Mouse (Mus musculus) hindbrain, embryonic 13.5 days (tissue): ENCODE data around the gene Bend5. TPM values are rescaled to one million over a fixed set of nuclear protein-coding genes. Genes with fewer than 3 reads are reported as not detected.

Experiments used
- ATAC-seq: fragments of 200-750 bp; cut with Nextera tagmentation; 2 replicates; pipeline ENCODE4 v1.8.0; 2017; ENCODE audit warnings: moderate TSS enrichment; ENCODE audit not compliant: low FRiP score
- H3K27ac ChIP-seq: fragments of 300-500 bp; sonication (generic); 2 replicates; pipeline ENCODE4 v1.5.1; 2015; ENCODE audit warnings: inconsistent platforms, mild to moderate bottlenecking, moderate library complexity
- H3K27me3 ChIP-seq: fragments of 300-500 bp; sonication (generic); 2 replicates; pipeline ENCODE4 v1.6.1; 2015; ENCODE audit warnings: mild to moderate bottlenecking, inconsistent platforms
- H3K36me3 ChIP-seq: fragments of 300-500 bp; sonication (generic); 2 replicates; pipeline ENCODE4 v1.6.1; 2015; ENCODE audit warnings: mild to moderate bottlenecking, inconsistent platforms
- H3K4me1 ChIP-seq: fragments of 300-500 bp; sonication (generic); replicated peaks from 2 replicates; pipeline ENCODE4 v1.6.1; 2015; ENCODE audit warnings: inconsistent platforms
- H3K4me2 ChIP-seq: fragments of 300-500 bp; sonication (generic); 2 replicates; pipeline ENCODE4 v1.6.1; 2015; ENCODE audit warnings: inconsistent platforms, mild to moderate bottlenecking, moderate library complexity
- H3K4me3 ChIP-seq: fragments of 300-500 bp; sonication (generic); 2 replicates; pipeline ENCODE4 v1.5.1; 2015; ENCODE audit warnings: mild to moderate bottlenecking, inconsistent platforms
- H3K9ac ChIP-seq: fragments of 300-500 bp; sonication (generic); 2 replicates; pipeline ENCODE4 v1.6.1; 2015; ENCODE audit warnings: mild to moderate bottlenecking, inconsistent platforms
- H3K9me3 ChIP-seq: fragments of 300-500 bp; sonication (generic); 2 replicates; pipeline ENCODE4 v1.6.1; 2016; ENCODE audit warnings: inconsistent platforms
- WGBS: fragments of 180-500 bp; shearing (Covaris S2); methylation state at CpG from one replicate; pipeline ENCODE4 v1.1.7; 2015; 5-methylcytosine and 5-hydroxymethylcytosine counted together
- polyA plus RNA-seq: library from polyadenylated mRNA; unstranded; fragments of >200 nt; fragmentation: Nextera tagmentation; extraction: Ambion mirVana; gene quantifications from 2 replicates; pipeline ENCODE4 v1.2.1, GENCODE M21; 2015

The Bend5 gene
- polyA plus RNA-seq, 1 experiment from 2014 or later = 74.9 TPM

DNA sequence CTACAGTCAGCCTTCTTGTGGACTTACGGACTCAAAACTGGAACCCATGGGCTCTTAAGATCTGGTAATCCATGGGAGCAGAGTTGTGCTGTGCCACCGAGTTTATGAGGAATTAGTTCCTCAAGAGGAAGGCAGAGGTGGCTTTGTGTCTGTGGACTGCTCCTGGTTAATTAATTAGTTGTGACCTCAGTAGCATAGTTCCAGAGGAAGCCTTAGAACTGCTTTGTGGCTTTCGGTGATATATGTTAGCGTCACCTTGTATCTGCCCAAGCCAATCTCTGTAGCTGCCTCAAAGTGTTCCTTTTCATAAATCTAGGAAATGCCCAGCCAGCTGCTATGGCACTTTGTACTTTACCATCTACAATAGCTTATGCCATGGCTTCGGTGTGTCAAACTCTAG, 2.9 kb downstream of the Bend5 start:
- Histone ChIP-seq H3K9me3 (no peaks in the 10 kb centered on the region), H3K4me3 (no peak overlapping the region), H3K36me3 (peaks cover 21% of the 10 kb centered on the region), H3K27ac (no peak overlapping the region), H3K27me3 (no peaks in the 10 kb centered on the region), H3K4me1 (peaks cover 61% of the 10 kb centered on the region), H3K4me2 (peak overlapping the region; percentile 92; the same call in 1 of the 2 replicates), H3K9ac (no peak overlapping the region)
- no peak for ATAC-seq
- 92% methylated on average over 5 of the region's 5 CpGs for WGBS

DNA sequence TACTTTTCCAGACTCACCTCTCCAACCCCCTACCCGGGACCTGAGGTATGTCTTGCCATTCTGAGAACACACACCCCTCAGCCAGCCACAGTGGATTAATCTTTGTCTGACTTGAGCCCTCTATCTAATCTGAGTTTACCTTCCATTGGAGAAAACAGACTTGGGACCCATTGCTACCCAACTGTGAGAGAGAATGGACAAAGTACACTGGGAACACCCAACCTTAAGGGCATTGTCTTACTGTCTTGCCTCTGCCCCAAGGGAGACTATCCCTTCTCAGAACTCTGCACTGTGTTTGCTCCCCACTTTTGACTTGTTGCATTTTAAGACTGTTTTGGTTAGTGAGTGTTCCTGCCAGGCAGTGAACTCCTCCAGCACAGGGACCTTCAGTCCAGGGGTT, 4.7 kb downstream of the Bend5 start:
- H3K9ac ChIP-seq = no peak overlapping the region
- H3K27me3 ChIP-seq = no peaks in the 10 kb centered on the region
- H3K36me3 ChIP-seq = peaks cover 21% of the 10 kb centered on the region
- H3K4me3 ChIP-seq = no peak overlapping the region
- no peaks in the 10 kb centered on the region for H3K9me3 ChIP-seq
- H3K4me2 ChIP-seq = no peak overlapping the region
- ATAC-seq = no peak
- peaks cover 66% of the 10 kb centered on the region for H3K4me1 ChIP-seq
- WGBS = 74% methylated on average over 1 of the region's 1 CpGs
- no peak overlapping the region for H3K27ac ChIP-seq

DNA sequence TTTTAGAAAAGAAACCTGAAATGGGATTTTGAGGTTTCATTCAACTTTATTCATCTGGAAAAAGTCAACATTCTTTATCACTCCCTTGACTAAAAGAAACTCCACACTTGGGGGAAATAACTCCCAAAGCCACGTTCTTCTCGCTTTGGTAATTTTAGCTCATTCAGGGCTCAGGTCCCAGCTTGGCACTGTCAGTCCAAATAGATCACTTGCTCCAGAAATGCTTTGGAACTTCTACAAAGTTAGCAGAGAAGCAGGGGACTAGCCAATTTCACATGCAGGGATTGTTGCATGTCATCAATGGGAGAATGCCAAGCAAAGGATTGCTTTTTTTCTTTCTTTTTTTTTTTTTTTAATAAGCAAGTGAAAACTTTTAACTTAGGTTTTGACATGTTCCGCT, 5.2 kb downstream of the Bend5 start:
- H3K9ac ChIP-seq = no peak overlapping the region
- no peak overlapping the region for H3K4me3 ChIP-seq
- H3K36me3 ChIP-seq = peaks cover 24% of the 10 kb centered on the region
- H3K27ac ChIP-seq = no peak overlapping the region
- no peak overlapping the region for H3K4me2 ChIP-seq
- 82% methylated on average over 3 of the region's 3 CpGs for WGBS
- no peaks in the 10 kb centered on the region for H3K27me3 ChIP-seq
- H3K4me1 ChIP-seq = peaks cover 68% of the 10 kb centered on the region
- H3K9me3 ChIP-seq = no peaks in the 10 kb centered on the region
- ATAC-seq = no peak

- H3K36me3 ChIP-seq = peaks cover 29% of the 10 kb centered on the region
- H3K4me1 ChIP-seq = peaks cover 67% of the 10 kb centered on the region
- H3K27me3 ChIP-seq = no peaks in the 10 kb centered on the region
- no peaks in the 10 kb centered on the region for H3K9me3 ChIP-seq
- H3K9ac ChIP-seq = no peak overlapping the region
- H3K27ac ChIP-seq = no peak overlapping the region
- H3K4me2 ChIP-seq = no peak overlapping the region
- 89% methylated on average over 4 of the region's 4 CpGs for WGBS
- no peak for ATAC-seq
- no peak overlapping the region for H3K4me3 ChIP-seq
Observed at GRCm38 (mm10) chr4:111420955-111421354, 6.1 kb downstream of the Bend5 start.

DNA sequence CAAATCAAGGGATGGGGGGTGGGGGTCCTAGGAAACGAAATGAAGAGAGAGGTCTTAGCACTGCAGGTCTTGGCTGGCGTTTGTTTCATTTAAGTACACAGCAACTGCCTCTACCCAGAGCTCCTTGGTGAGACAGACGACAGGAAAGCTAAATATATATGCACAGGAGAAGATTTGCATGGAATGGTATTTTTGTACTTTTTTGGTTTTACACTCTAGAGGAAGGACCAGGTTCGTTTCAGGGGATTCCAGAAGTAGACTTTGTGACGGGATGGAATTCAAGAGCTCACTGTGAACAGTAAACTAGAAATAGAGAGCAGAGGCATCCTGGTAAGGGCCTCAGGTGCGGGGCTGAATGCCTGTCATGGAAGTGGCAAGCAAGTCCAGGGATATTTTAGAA, 7.0 kb downstream of the Bend5 start:
- no peak overlapping the region for H3K4me2 ChIP-seq
- WGBS = 86% methylated on average over 6 of the region's 6 CpGs
- H3K4me1 ChIP-seq = peaks cover 59% of the 10 kb centered on the region
- peaks cover 29% of the 10 kb centered on the region for H3K36me3 ChIP-seq
- no peak for ATAC-seq
- no peaks in the 10 kb centered on the region for H3K27me3 ChIP-seq
- H3K9me3 ChIP-seq = no peaks in the 10 kb centered on the region
- H3K9ac ChIP-seq = no peak overlapping the region
- no peak overlapping the region for H3K4me3 ChIP-seq
- no peak overlapping the region for H3K27ac ChIP-seq

DNA sequence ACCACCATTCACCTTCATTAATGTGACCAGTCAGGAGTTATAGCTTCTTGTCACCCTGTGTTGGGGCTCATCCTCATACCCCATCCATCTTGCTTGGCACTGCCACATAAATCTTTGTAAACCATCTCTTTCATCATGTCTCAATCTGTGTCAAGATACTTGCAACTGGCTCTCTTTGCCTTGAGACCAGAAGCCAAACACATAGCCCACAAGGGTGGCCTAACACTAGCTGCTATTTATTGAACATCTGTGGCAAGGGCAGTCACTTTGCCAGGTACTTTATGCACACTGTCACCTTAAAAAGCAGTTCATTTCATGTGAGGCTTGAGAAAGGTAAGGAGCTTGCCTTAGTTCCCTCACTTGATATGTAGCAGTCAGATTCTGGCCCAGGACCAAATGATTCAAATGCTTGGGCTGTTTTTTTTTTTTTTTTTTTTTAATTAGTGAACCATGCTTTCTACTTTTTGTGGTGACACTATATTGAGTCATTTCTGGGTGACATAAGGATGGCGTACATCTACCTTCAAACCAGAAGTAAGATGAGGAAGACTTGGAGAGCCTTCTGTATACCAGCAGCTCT, 9.7 kb downstream of the Bend5 start:
- 92% methylated on average over 1 of the region's 1 CpGs for WGBS
- no peaks in the 10 kb centered on the region for H3K9me3 ChIP-seq
- H3K27me3 ChIP-seq = no peaks in the 10 kb centered on the region
- no peak overlapping the region for H3K4me3 ChIP-seq
- H3K4me2 ChIP-seq = no peak overlapping the region
- H3K27ac ChIP-seq = no peak overlapping the region
- no peak overlapping the region for H3K9ac ChIP-seq
- ATAC-seq = no peak
- H3K4me1 ChIP-seq = peaks cover 52% of the 10 kb centered on the region
- peaks cover 15% of the 10 kb centered on the region for H3K36me3 ChIP-seq

DNA sequence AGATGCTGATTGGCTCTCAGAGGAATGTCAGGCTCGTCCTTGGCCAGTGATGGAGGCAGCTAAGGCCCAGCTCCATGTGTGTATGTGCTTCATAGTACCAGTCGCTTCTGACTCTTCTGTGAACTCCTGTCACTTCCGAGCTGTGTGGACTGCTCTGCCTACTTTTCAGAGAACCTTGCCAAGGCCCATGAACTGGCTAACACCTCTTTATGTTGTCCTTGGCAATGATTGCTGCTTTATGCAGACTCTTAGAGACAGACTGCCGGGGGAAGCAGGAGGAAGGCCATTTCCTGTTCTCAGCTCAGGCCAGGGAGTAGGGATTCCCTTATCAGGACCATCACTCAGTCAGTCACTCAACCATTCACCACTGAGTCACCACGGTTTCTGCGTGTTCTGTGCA, 10.4 kb downstream of the Bend5 start:
- Histone ChIP-seq H3K4me2 (no peak overlapping the region), H3K4me1 (peaks cover 45% of the 10 kb centered on the region), H3K27me3 (no peaks in the 10 kb centered on the region), H3K9ac (no peak overlapping the region), H3K36me3 (peaks cover 12% of the 10 kb centered on the region), H3K4me3 (no peak overlapping the region), H3K9me3 (no peaks in the 10 kb centered on the region), H3K27ac (no peak overlapping the region)
- ATAC-seq = no peak
- WGBS = 75% methylated on average over 6 of the region's 6 CpGs

GRCm38 (mm10) chr4:111431186-111431585, 16.4 kb downstream of the Bend5 start:
- peaks cover 23% of the 10 kb centered on the region for H3K4me1 ChIP-seq
- no peak overlapping the region for H3K27ac ChIP-seq
- no peak overlapping the region for H3K9ac ChIP-seq
- no peak overlapping the region for H3K4me2 ChIP-seq
- peaks cover 53% of the 10 kb centered on the region for H3K36me3 ChIP-seq
- no peak for ATAC-seq
- 86% methylated on average over 2 of the region's 2 CpGs for WGBS
- no peak overlapping the region for H3K4me3 ChIP-seq
- no peaks in the 10 kb centered on the region for H3K27me3 ChIP-seq
- no peaks in the 10 kb centered on the region for H3K9me3 ChIP-seq

- H3K4me2 ChIP-seq = no peak overlapping the region
- peaks cover 62% of the 10 kb centered on the region for H3K36me3 ChIP-seq
- no peak for ATAC-seq
- no peak overlapping the region for H3K27ac ChIP-seq
- no peaks in the 10 kb centered on the region for H3K9me3 ChIP-seq
- 63% methylated on average over 5 of the region's 5 CpGs for WGBS
- peaks cover 26% of the 10 kb centered on the region for H3K4me1 ChIP-seq
- no peaks in the 10 kb centered on the region for H3K27me3 ChIP-seq
- H3K4me3 ChIP-seq = no peak overlapping the region
- H3K9ac ChIP-seq = no peak overlapping the region
Observed at GRCm38 (mm10) chr4:111432013-111432412, 17.2 kb downstream of the Bend5 start.

GRCm38 (mm10) chr4:111432417-111432816, 17.6 kb downstream of the Bend5 start:
- Histone ChIP-seq H3K9me3 (no peaks in the 10 kb centered on the region), H3K4me1 (peaks cover 25% of the 10 kb centered on the region), H3K4me3 (no peak overlapping the region), H3K27me3 (no peaks in the 10 kb centered on the region), H3K36me3 (peaks cover 64% of the 10 kb centered on the region), H3K4me2 (no peak overlapping the region), H3K27ac (no peak overlapping the region), H3K9ac (no peak overlapping the region)
- no peak for ATAC-seq
- 69% methylated on average over 5 of the region's 5 CpGs for WGBS

- ATAC-seq = no peak
- Histone ChIP-seq H3K27me3 (no peaks in the 10 kb centered on the region), H3K4me1 (peaks cover 52% of the 10 kb centered on the region), H3K27ac (peak overlapping the region; percentile 15; the same call in 1 of the 2 replicates), H3K9me3 (no peaks in the 10 kb centered on the region), H3K36me3 (peaks cover 21% of the 10 kb centered on the region), H3K4me2 (no peak overlapping the region), H3K9ac (no peak overlapping the region), H3K4me3 (no peak overlapping the region)
- 59% methylated on average over 1 of the region's 1 CpGs for WGBS
Observed at GRCm38 (mm10) chr4:111441709-111442108, 26.9 kb downstream of the Bend5 start.

GRCm38 (mm10) chr4:111442435-111443238, 27.8 kb downstream of the Bend5 start:
- Histone ChIP-seq H3K4me2 (no peak overlapping the region), H3K4me3 (no peak overlapping the region), H3K9me3 (no peaks in the 10 kb centered on the region), H3K27me3 (no peaks in the 10 kb centered on the region), H3K9ac (no peak overlapping the region), H3K36me3 (peaks cover 21% of the 10 kb centered on the region), H3K27ac (peak overlapping the region; percentile 86), H3K4me1 (peaks cover 47% of the 10 kb centered on the region)
- ATAC-seq = no peak
- WGBS = 70% methylated on average over 1 of the region's 1 CpGs
